Mouse (Mus musculus): ENCODE results near the gene Bahcc1. TPM values are rescaled to one million over a fixed set of nuclear protein-coding genes. Genes with fewer than 3 reads are reported as not detected.

The Bahcc1 gene
- total RNA-seq, 2 experiments from 2014 or later: 19.7 to 20.6 TPM

DNA sequence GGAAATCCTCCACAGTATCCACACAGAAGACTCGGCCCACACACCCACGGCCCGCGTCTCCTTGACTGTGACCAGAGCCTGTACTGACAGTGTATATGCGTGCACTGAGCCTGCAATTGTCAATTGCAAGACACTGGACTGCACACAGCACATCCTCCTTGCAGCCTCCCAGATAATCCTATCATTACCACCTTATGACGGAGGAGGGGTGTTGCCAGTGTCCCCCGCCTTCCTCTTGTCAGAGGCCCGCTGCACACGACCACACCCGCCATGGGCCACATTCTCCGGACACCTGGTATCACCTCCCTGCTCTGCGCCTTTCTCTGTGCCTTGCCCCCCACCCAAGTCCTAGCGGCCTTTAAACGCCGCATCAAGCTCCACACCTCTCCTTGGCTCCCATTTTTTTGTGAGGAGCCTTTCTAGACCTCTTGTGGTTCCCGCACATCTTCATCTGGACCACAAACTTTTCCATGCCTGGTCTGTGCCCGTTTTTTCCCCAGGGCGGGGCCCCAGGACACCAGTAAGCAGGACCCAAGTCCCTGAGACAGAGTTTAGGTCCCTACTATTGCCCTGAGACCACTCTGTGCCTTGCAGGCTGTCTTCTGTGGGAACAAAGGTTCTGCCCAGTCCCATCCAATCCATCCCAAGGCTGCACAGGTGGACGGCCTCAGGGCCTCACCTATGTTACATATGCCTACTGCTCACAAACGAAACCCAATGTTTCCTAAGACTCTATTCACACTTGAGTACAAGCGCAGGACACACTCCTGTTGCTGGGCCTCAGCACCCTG lies 71.0 kb downstream of the Bahcc1 start:
- intact Hi-C loops (cut with DNase I): no loop called here
- no peak for DNase-seq (ENCODE audit: extremely low spot score in 1 of 2, low spot score in 2 of 2)

DNA sequence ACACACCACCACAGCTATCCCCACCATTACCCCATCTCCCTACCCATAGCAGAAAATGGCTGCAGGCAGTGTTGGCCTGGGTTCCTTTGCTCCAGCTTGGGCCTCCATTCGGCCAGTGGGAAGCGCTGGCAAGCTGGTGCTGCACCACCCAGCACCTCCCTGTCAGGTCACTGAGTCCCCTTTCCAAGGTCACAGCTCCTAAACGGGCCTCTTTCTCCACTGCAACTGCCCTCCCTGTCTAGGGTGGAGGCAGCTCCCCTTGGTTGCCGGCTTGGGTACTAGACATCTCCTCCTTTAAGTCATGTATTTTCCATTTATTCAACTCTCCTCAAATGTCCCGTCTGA lies 71.6 kb downstream of the Bahcc1 start:
- intact Hi-C loops (cut with DNase I): no loop called here
- DNase-seq (ENCODE audit: extremely low spot score in 1 of 2, low spot score in 2 of 2): peak in 1 of 2 experiments; percentile 29

DNA sequence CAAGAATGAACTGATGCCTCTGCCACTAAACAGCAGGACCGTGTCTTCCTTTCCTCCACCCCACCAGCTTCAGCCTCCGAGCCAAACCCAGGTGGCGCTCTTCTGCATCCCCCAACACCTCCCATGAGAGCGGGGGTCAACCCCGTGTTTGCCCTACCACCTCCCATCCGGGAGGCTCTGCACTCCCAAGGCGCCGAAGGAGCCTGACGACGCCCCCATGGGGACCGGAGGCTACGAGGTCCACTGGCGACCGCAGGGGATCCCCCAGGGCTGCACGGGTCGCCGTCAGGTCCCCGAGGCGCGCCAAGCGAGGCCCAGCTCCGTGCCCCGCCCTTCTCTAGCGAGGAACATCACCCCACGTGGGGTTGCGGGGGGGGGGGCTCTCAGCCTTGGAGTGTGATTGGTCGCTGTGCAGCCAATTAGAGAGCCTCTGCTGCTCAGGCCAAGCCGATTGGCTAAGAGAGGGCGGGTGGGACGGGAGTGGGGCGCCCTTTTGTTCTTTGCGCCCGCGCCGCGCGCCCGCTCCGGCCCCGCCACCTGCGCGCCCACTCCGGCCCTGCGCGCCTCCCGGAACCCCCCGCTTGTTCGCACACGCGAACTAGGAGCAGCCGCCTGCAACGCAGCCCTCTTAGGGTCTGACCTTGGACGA lies 72.3 kb downstream of the Bahcc1 start:
- intact Hi-C loops (cut with DNase I): loop anchor here (5.0 kb wide), 2 partner anchors 118 to 193 kb away; no protein-coding TSS in a partner anchor
- DNase-seq (ENCODE audit: extremely low spot score in 1 of 2, low spot score in 2 of 2): peak; percentile 84 to 93

DNA sequence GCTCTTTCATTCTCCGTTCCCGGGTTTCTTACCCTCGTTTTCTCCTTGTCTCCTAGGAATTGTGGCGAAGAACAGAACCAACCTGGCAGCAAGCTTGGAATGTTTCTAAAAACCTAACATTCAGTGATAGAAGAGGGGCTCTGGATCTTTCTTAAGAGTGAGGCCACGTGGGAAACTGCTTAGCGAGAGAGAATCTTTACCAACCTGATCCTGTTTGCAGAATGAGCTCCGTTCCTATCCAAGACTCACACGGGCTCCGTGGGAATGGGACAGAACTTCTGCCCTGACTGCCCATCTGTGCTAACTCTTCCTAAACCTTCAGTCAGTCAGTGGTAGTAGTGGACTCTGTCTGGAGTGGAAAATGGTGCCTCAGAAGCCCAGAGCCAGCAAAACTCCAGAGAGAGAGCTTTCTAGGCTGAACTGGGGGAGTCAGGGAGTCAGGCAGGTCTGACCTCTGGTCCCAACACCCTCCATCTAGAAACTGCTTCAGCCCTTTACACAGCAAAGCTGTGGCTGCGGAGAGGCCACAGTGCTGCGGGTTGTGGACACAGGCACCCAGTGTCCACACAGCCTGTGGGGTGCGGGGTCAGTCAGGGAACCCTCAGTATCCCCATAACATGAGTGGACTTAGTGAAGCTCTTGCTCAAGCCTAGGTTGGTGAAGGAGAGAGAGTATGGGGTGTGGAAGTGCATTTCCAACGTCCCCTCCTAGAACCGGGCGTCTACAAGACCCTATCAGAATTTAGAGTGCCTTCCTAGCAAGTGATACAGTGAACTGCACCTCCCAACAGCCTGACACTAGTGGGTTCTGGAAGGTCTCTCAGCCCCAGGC lies 73.0 kb downstream of the Bahcc1 start:
- intact Hi-C loops (cut with DNase I): loop anchor here (2.0 to 5.0 kb wide), 3 partner anchors 69 to 193 kb away; no protein-coding TSS in a partner anchor
- DNase-seq (ENCODE audit: extremely low spot score in 1 of 2, low spot score in 2 of 2): peak in 1 of 2 experiments; percentile 19

DNA sequence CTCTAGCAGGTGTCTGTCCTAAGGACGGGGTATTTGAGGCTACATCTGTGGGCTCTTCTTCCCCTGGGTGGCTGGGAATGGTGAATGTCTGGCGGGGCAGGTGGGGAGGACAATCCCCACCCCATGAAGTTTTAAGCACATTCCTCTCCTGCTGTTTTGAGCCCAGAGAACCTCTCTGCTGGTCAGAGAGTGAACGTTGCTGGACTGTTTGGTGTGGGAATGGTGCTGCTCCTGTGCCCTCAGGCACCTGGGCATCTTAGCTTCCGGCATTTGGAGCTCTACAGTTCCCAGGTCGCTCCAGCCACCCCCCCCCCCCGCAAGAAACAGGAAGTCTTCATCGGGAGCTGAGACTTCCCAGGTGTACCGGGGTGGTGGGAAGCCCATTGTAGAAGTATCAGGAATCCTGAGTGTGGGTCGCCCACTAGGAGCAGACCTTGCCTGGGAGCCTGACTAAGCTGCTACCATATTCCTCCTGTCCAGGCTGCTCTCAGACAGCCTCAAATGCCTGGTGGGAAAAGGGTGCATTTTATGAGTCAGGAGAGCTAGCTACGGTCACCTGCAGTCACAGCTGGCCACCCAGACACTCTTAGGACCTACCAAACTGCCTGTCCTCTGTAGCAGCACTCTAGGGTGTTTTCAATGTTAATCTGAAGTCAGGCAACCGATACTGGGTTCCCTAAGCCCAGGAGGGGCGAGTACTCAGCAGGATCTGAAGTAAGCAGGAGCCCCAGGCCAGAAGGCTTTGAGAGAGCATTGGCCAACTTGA lies 73.8 kb downstream of the Bahcc1 start:
- intact Hi-C loops (cut with DNase I): loop anchor here (2.0 to 5.0 kb wide), 3 partner anchors 70 to 194 kb away; no protein-coding TSS in a partner anchor

DNA sequence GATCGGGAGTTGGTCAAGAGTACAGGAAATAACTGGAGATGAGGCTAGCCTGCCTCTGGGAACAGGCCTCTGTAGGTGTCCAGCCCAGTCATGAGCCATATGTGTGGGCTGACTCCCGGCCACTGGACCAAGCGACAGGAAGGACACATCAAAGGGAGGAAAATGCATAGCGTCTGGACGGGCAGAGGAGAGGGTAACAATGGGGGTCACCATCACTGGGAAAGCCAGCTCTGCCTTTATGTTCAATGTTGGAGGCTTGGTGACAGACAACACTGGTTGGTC lies 74.3 kb downstream of the Bahcc1 start:
- peak in 1 of 2 experiments; percentile 21 for DNase-seq (ENCODE audit: extremely low spot score in 1 of 2, low spot score in 2 of 2)
- intact Hi-C loops (cut with DNase I): loop anchor here (2.0 to 5.0 kb wide), 3 partner anchors 70 to 195 kb away; no protein-coding TSS in a partner anchor

More for the DNA sequence above, 73.8 kb downstream of the Bahcc1 start:
- DNase-seq (ENCODE audit: extremely low spot score in 1 of 2, low spot score in 2 of 2): peak in 1 of 2 experiments; percentile 26

DNA sequence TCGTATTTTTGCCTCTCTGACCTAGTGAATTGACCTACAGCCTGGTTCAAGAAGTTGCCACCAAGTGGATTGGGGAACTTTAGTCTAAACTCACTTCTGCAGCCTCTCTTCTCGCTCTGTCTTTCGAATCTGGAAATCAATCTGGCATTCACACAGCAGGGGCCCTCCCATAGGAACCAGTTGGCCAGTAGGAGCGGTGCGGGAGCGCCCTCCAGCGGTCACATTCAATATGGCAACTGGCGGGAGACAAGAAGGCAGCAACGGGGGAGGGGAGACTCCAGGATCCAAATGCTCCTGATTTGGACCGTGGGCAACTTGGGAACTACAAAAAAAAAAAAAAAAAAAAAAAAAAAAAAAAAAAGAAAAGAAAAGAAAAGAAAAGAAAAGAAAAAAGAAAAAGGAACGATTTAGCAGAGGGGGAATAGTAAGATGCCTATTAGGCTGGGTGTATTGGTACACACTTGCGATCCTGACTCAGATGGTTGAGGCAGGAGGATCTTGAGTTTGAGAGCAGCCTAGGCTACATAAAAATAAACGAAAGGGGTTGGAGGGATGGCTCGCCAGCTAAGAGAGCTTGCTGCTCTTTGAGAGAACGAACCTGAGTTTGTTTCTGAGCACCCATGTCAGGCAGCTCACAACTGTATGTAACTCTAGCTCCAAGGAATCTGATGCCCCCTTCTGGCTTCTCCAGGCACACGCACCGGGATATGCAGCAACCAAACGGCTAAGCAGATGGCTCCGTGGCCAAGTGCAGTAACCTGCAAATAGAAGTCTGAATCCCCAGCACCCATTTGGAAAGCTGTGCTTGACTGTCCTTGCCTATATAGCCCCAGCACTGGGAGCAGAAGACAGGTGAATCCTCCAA lies 75.1 kb downstream of the Bahcc1 start:
- intact Hi-C loops (cut with DNase I): loop anchor here (2.0 to 5.0 kb wide), 3 partner anchors 71 to 195 kb away; no protein-coding TSS in a partner anchor
- DNase-seq (ENCODE audit: extremely low spot score in 1 of 2, low spot score in 2 of 2): peak; percentile 94 to 96

DNA sequence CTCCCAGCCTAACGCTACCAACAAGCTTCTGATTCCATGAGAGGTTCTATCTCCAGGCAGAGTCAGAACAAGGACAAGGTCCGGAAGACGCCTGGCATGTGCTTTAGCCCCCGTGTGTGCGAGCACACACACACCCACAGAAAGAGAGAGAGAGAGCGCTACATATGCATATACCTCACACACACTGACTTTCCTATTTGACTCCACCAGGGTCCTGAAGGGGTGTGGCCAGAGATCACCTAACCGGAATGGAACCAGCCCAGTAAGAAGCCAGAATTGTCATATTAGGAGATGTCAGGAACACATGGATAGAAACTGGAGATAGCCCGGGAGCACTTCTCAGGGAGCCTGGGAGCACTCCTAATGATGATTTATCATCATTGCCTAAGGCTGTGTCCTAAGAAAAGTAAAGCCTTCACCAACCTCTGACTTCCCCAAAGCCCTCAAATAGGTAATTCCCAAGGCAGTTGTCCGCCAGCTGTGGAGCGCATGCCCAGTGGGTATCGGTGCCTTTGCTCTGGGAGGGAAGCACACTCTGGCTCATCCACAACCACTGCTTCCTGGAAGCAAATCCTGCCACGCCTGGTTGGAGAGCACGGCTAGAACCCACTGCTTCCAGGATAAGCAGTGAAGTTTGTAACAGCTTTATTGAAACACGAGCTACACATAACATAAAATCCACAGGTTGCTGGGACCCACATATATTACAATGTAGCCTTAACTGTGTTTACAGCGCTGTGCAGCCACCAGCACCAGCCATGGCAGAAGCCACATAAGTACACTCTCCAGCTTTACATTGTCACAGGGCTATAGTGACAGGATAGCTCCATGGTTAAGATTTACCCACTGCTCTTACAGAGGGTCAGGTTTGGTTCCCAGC lies 75.9 kb downstream of the Bahcc1 start:
- DNase-seq (ENCODE audit: extremely low spot score in 1 of 2, low spot score in 2 of 2): peak in 1 of 2 experiments; percentile 21
- intact Hi-C loops (cut with DNase I): loop anchor here (5.0 kb wide), 2 partner anchors 121 to 196 kb away; no protein-coding TSS in a partner anchor

DNA sequence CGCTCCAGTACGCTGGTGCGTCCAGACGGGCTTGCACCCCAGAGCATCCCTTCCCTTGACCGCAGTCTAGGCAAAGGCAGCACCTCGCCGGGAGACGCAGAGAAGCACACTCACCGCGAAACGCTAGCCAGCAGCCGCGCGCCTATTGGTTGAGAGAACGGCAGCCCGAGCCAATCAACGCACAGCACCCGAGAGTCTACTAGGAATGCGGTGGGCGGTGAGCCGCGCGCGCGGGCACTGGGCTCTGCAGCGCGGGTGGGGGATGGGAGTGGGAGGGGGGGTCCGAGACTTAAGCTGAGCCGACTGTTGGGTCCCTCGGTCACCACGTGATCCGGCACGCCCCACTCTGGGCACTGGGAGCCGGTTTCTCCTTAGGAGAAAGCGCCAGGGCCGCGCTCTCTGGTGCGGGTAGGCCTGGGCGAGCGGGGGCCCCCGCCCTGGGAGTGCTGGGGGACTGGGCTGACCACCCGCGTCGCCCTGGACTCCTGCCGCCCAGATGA lies 78.1 kb downstream of the Bahcc1 start:
- intact Hi-C loops (cut with DNase I): no loop called here
- peak; percentile 96 to 97 for DNase-seq (ENCODE audit: extremely low spot score in 1 of 2, low spot score in 2 of 2)

DNA sequence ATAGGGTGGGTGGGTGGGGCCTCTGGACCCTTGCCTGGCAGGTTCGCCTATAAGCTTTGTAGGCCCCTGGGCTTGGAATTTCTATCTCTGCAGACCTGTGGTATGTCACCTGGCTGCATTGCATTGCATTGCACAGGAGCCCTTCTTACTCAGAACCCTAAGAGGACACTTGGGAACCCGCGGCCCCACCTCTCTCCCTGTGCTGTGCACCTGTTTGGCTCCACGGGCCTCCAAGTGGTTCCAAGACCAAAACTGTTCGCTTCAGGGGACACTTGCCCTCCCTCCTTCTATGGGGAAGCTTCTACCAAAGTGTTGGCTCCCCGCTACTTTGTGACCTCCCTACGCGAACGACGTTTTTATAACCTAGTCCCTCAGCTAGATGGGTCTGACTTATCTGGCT lies 78.8 kb downstream of the Bahcc1 start:
- intact Hi-C loops (cut with DNase I): no loop called here
- DNase-seq (ENCODE audit: extremely low spot score in 1 of 2, low spot score in 2 of 2): peak in 1 of 2 experiments; percentile 31

DNA sequence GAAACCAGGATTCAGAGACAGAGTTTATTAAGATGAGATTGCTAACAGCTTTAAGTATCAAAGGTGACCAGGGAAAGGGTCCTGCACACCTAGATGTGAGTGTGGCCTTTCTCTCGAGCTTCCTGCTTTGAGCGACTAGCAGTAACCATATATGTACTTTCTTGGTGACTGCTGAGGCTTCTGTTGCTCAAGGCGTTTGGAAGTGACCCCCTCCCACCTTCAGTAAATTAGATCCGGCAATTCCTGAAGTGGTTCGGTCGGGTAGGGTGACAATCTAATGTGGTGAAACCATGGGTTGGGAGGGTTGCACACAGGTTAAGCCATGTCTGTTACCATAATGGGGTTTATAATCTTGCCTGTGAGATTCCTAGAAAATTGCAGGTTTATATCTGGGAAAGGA lies 79.3 kb downstream of the Bahcc1 start:
- intact Hi-C loops (cut with DNase I): no loop called here
- no peak for DNase-seq (ENCODE audit: extremely low spot score in 1 of 2, low spot score in 2 of 2)

DNA sequence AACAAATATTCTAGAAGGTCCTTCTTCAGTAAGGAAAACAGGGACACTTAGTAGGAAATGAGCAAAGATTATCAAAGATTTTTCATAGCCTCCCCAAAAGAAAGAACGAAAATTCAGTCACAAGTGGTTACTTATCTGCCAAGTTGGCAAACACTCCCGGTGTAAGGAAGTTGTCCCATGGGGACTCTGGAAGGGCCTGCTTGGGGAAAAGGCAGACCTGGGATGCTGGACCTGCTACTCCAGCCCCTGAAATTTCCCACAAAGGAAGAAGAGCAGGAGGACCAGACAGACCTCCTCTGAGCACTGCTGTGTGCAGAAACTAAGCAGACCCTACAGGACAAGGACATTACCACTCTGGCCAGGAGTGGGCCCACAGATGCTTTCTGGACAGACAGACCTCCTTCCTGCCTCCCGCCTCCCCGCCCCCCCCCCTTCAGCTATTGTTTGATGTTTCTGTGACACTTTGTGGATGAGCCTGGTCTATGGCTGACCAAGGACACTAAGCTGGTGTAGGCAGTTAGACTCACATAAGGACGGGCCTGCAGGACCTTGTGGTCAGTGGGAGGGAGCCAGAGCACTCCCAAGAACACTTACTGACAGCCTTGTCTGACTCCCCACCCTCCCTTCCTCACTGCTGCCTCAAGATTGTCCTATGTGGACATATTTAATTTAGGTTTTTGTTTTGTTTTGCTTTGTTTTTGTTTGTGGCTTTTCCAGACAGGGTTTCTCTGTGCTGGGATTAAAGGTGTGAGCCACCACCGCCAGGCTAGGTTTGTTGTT lies 81.3 kb downstream of the Bahcc1 start:
- peak in 1 of 2 experiments; percentile 14 for DNase-seq (ENCODE audit: extremely low spot score in 1 of 2, low spot score in 2 of 2)
- intact Hi-C loops (cut with DNase I): no loop called here

DNA sequence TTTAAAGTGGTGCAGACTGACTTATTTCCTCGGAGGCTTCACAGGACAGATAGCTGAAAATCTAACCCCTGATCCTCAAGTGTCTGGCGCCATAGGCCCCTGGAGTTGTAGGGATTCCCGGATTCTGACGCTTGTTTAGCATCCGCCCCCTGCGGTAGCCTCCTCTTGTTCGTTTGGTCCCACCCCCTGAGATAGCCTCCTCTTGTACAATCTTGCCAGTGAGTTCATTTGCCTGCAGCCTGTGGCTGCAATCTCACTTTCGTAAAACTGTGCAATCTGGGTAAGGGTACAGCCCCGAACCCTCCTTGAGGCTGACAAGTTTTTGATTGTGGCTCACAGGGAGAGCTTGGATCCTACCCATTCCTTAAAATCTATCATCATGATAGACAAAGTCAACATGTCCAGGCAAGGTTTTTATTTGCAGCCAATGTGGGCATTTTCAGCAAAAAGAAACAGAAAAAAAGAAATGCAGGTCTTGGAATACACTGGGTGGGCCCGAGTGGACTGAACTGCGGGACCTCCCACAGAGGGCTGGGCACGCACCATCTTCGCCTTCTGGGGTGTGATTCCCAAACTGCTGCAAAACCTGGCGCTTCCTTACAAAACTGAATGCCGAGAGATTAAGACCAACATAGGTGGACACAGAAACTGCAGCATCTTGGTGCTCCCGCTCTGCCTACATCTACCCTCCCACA lies 82.1 kb downstream of the Bahcc1 start:
- intact Hi-C loops (cut with DNase I): no loop called here

DNA sequence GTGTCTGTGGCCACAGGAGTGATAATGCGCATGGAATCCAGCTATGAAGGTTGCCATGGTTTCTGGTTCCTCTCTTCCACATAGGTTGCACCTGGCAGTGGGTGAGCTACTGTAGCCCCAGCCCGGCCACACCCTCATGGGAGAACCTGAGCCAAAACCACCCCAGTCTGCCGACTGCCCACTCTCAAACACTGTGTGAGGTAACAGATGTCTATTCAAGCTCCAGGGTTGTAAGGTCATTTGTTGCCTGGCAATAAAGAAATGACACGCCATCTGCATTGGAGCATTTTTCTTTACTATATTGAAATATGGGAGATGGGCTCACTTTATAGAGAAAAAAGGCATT lies 82.6 kb downstream of the Bahcc1 start:
- DNase-seq (ENCODE audit: extremely low spot score in 1 of 2, low spot score in 2 of 2): peak in 1 of 2 experiments; percentile 55
- intact Hi-C loops (cut with DNase I): no loop called here

More for the DNA sequence above, 82.1 kb downstream of the Bahcc1 start:
- peak in 1 of 2 experiments; percentile 59 for DNase-seq (ENCODE audit: extremely low spot score in 1 of 2, low spot score in 2 of 2)
